Mouse (Mus musculus) embryonic stem cell, embryonic (primary cell): Measurements from ENCODE around the gene Fancc.
"Not testable (repeated sequence)": the region's sequence is repeated elsewhere in the genome, so short reads cannot be mapped to it uniquely, and the experiment has no call there.

Source experiments
- CTCF ChIA-PET, 4 experiments: fragments of 300-600 bp in 2 of 4; fragments of 350-600 bp in 2 of 4; sonication (Branson Sonifier 250); formaldehyde crosslinking; loops; one replicate each; lab custom pipeline; 2022; ENCODE audit warnings: inconsistent platforms in 2 of 4; lab: Charles Lee
- POLR2A ChIA-PET, 4 experiments: fragments of 300-600 bp in 2 of 4; fragments of 350-600 bp in 2 of 4; sonication (Branson Sonifier 250); formaldehyde crosslinking; loops; one replicate each; lab custom pipeline; 2022; ENCODE audit warnings: antibody characterized with exemption in 4 of 4, inconsistent platforms in 1 of 4; lab: Charles Lee

Gene Fancc

DNA sequence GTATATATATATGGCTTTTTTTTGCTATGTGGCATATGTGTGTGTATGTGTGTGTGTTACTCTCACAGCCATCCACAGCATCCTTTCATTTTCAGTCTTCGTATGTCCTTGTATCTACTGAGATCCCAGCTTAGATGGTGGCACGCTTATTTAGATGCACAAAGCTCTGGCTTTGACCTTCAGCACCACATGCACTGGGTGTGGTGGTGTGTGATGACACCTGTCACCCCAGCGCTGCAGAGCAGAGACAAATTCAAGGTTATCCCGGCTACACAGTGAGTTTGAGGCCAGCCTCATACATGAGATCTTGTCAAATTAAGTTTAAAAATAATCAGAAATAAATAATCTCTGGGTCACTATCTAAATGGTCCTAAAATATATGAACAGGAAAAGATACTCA lies 141.0 kb downstream of the Fancc start:
- ChIA-PET POLR2A (interaction anchor here in 3 of 4 experiments (0.6 to 1.9 kb wide), 7 partner anchors 8 to 1330 kb away, joined by 3 to 7 read pairs (median 4); no protein-coding TSS in a partner anchor), CTCF (interaction anchor here (0.6 to 2.9 kb wide), 27 partner anchors 8 to 572 kb away, joined by 3 to 23 read pairs (median 4); no protein-coding TSS in a partner anchor)

DNA sequence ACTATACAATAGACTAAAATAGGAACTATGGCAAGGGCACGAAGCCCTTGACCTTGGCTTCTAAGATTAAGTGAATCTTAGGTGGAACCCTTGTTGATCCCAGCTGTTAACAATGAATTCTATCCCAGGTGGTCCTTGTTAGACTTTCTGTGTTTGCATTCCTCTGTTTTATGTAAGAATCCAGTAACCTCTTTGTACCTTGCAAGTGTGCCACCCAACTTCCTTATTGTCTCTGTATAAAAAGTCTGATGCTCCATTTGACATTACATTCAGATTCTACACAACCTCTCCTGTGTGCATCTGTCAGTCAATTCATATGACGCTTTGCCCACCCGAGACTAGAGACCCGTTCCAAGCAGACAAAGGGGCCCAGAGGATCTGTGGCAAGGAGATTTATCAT lies 143.8 kb downstream of the Fancc start:
- POLR2A ChIA-PET, result interaction anchor here in 3 of 4 experiments (0.7 to 2.3 kb wide), 7 partner anchors 33 to 182 kb away, joined by 3 to 9 read pairs (median 4); no protein-coding TSS in a partner anchor
- CTCF ChIA-PET, result not testable (repeated sequence)

DNA sequence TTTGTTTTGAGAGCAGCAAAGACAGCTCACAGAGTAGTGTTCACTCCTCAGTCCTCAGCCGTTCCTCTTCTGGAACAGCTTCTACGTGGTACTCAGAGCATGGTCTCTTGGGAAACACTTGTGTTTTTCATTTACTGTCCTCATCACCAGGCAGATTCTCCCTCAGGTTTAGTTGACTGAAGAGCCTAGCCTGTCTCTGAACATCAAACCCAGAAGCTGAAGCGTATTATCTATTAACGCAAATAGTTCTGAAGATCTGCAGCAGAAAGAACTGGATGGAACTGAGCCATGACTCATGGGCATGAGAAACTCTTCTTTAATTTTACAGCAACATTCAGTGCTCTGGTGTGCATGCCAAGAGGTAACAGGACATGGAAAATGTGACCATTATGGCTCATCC lies 147.0 kb downstream of the Fancc start:
- POLR2A ChIA-PET, result no interaction called here
- CTCF ChIA-PET, result interaction anchor here in 2 of 4 experiments (0.6 to 1.4 kb wide), 2 partner anchors 18 to 178 kb away, joined by 3 read pairs; no protein-coding TSS in a partner anchor

DNA sequence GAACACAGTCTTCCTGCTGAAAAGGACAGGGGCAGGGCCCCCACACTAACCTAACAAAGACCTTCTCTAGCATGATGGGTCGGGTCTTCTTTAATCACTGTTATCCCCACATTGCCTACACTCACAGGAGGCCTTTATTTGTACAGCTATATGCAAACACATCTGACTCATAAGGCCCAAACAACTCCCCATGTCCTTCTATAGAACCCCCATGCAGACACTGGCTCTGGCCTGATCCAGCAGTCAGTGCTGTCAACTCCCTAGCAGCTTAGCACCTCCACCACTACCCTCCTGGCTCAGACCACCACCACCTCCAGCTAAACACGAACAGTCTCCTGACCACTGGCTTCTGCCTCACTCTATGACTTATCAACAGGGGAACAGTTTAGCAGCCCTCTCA lies 149.4 kb downstream of the Fancc start:
- ChIA-PET CTCF (interaction anchor here in 3 of 4 experiments (0.5 to 1.7 kb wide), 5 partner anchors 9 to 387 kb away, joined by 3 to 6 read pairs (median 5); no protein-coding TSS in a partner anchor), POLR2A (interaction anchor here in 2 of 4 experiments (0.7 to 1.4 kb wide), 4 partner anchors 9 to 12 kb away, joined by 3 to 4 read pairs (median 3); no protein-coding TSS in a partner anchor)

DNA sequence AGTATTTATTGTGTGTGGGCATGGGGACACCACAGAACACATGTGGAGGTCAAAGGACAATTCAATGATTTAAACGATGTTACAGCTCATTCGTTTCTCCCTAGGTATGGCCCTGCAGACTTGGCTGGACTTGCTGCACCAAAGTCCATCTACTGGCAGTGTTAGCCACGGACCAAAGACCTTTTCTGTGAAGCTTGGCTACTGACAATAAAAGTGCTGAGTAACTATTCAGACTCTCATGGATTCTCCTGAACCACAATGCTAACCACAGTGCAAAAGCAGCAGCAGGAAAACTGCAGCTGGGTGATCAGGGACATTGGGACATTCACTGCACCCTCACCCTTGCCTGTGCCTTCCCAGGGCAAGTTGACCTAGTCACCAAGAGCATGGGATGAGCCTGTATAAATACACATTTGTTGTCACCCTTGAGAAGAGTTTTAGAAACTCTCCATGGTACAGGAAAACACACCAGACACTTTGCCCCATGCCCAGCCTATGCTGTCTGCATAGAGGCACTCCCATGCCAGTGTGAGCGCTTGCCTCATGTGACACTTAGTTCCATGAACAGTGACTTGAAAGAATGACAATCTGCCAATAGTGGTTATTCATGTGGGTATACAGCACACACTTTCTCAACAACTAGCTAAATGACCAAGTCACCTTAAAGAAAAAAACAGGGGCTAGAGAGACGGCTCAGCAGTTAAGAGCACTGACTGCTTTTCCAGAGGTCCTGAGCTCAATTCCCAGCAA lies 151.4 kb downstream of the Fancc start:
- CTCF ChIA-PET, result interaction anchor here in 2 of 4 experiments (0.6 to 2.2 kb wide), 3 partner anchors 11 to 20 kb away, joined by 3 to 7 read pairs (median 3); no protein-coding TSS in a partner anchor
- POLR2A ChIA-PET, result interaction anchor here in 1 of 4 experiments (1.1 kb wide), 1 partner anchor 28 kb away, joined by 3 read pairs; no protein-coding TSS in a partner anchor

DNA sequence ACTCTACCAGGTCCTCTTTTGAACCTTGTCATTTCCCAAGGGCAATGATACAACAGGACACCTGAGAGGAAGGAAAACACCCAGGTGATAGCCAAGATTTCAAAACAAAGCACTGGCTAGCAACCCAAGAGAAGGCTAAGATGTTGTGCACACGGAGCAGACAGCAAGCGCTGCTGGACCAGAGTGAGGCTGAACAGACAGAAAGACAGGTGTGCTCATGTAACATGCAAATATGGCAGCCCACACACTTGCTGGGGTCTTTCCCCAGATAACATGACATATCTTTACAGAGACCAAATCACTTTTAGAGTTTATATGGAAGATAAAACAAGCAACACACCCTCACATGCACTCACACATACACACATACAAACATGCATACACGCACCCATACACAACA lies 152.6 kb downstream of the Fancc start:
- ChIA-PET POLR2A (no interaction called here), CTCF (no interaction called here)

DNA sequence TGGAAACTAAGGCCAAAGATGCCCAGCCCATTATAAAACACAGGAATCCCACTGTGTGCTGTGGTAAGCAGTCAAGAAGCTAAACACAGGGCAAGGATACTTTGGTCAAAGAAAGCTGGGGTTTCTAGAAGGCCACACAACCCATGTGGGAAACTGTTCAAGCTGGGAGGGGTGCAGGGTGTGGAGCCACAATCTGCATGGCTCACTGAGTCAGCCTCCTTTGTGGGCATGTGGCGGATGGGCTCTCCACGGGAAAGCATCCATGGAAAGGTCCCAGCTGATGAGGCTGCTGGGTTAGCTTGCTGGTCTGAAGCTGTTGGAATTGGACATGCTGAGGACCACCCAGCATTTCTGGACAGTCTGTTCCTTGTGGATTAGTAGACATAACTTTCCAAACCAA lies 154.3 kb downstream of the Fancc start:
- CTCF ChIA-PET, result interaction anchor here in 1 of 4 experiments (1.1 kb wide), 1 partner anchor 10 kb away, joined by 4 read pairs; no protein-coding TSS in a partner anchor
- POLR2A ChIA-PET, result interaction anchor here in 2 of 4 experiments (0.6 to 1.9 kb wide), 5 partner anchors 9 to 378 kb away, joined by 3 to 5 read pairs (median 3); partner anchors contain the start of gene 2010111I01Rik (in 1 of the 2)

DNA sequence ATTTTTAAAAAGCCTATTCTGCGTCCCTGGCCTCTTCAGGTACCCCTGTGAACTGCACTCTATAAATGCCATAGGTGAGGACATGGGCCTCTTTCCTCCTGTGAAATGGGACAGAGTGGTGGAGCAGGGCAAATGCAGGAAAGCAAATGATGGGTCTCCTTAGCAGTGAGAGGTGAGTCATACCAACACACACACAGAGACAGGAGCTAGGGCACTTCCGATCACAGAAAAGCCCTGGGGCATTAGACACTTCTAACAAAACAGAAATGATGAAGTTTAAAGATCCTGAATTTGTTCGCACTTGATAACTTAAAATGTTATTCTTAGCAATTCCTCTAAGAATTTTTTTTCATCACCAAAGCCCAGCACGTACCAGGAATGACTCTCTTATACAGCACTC lies 157.1 kb downstream of the Fancc start:
- CTCF ChIA-PET, result no interaction called here
- POLR2A ChIA-PET, result interaction anchor here in 1 of 4 experiments (0.5 kb wide), 1 partner anchor 208 kb away, joined by 5 read pairs; no protein-coding TSS in a partner anchor

DNA sequence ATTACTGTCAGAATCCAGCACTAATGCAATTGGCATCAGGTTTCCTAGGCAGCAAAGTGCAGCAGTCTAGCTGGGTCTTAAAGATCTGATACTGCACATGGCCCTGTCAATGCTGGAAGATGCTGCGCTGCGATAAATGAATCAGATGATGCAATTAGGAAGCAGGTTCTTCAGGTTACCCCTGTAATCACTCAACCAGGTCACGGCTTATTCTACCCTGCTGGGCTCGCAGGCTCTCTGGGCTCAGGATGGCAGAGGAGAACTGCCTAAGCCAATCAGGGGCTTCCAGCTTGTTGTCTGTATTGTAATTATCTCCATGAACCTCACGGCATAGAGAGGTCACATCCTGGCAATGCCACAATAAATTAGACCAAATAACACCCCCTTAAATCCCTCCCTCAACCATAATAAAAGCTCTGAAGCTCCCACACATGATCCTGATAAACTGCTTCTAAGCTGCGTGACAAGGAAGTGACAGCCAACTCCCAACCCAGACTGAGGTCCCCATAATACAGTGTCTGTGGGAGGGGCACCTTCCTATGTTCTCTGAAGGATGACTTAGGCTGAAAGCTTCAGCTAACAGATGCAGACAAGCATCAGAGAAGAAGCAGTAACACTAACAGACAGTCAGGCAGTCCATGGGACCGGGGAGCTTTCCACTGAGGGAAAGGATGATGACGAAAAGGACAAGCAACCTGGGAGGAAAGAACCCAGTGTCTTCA lies 159.7 kb downstream of the Fancc start:
- ChIA-PET CTCF (interaction anchor here in 1 of 4 experiments (0.9 to 2.2 kb wide), 2 partner anchors 97 to 411 kb away, joined by 3 to 18 read pairs; no protein-coding TSS in a partner anchor), POLR2A (interaction anchor here in 1 of 4 experiments (0.7 to 1.9 kb wide), 3 partner anchors 56 to 91 kb away, joined by 3 to 7 read pairs (median 3); no protein-coding TSS in a partner anchor)

DNA sequence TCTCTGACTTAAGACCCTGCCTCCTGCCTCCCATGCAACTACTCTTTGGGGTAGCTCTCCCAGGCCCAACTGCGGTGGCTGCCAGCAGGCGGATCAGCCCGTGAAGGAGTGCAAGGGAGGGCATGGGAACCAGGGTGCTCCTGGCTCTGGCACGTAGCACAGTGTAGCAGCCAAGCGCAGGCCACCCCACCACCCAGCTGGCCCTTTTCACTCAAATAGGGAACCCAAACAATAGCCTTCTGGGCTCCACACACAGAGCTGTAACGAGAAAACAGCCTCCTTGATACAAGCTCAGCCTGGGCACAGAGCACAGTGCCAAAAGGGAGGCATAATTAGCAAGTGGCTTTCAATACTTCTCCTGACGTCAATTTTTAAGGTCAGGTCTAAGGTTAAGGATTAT lies 160.7 kb downstream of the Fancc start:
- POLR2A ChIA-PET, result interaction anchor here in 3 of 4 experiments (0.6 to 1.9 kb wide), 8 partner anchors 11 to 671 kb away, joined by 3 to 7 read pairs (median 3); no protein-coding TSS in a partner anchor

DNA sequence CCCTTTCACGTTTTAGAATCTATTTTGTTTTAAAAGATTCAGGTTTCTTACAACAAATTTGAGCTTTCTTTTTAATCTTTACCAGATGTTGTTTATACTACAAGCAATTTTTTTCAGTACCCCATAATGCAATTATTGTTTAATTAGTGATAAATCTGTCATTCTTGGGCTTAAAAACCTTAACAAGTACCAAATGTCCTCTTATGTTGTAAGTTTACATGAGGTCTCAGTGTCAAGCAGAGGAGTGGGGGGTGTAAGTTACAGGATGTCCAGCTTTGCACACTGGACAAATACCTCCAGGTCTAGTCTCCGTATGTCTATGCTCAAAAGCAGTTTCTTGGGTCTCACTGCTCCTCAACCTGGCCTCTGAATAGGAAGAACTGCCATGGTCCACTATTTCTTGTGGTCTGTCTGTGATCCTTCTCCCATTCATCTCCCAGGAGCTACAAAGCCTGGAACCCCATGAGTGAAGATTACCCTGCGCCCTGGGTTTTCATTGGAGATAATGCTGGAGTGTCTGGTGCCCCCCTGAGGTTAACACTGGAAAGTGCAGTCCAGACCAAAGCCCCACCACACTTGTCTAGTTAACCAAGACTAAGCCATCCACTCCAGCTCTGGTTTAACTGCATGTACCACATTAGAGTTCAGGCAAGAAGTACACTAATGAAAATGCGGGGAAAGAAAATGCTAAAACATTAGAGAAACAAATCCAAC lies 161.5 kb downstream of the Fancc start:
- CTCF ChIA-PET, result interaction anchor here (0.6 to 2.2 kb wide), 37 partner anchors 12 to 880 kb away, joined by 3 to 18 read pairs (median 3); no protein-coding TSS in a partner anchor
- POLR2A ChIA-PET, result interaction anchor here in 3 of 4 experiments (0.6 to 1.9 kb wide), 8 partner anchors 12 to 303 kb away, joined by 3 to 7 read pairs (median 3); no protein-coding TSS in a partner anchor

More for the DNA sequence above, 160.7 kb downstream of the Fancc start:
- CTCF ChIA-PET, result interaction anchor here (0.5 to 2.2 kb wide), 32 partner anchors 11 to 701 kb away, joined by 3 to 18 read pairs (median 3); no protein-coding TSS in a partner anchor

DNA sequence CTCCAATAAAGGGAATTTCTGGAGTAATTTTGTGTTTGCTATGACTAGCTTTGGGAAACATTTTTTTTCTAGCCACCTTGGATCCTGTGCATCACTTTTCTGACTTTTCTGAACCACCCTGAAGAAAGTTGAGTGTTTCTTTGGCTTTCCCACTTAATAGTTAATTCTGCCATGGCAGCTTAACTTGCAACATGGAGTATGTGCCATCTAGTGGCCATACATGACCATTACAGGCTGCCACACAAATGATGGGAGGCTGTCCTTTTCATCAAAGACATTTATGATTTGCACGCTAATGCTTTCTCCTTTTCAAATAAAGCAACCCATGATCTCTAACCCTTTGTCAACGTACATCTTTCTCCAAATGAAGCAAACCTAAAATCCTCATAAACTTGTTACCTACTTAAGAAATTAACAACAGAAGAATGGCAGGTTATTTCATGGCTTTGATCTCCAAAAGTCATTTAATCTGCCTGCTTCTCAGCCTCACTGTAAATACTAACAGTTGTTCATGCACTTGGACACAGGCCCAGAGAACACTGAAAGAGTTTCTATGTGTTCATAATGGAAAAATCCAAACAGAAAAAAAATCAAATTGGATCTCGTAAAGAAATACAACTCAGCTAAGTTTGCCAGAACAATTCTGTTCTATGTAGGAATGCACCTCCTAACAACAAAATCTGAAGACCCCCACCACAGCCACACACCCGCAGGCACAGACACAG lies 164.3 kb downstream of the Fancc start:
- POLR2A ChIA-PET, result interaction anchor here in 1 of 4 experiments (0.5 kb wide), 1 partner anchor 893 kb away, joined by 4 read pairs; no protein-coding TSS in a partner anchor

DNA sequence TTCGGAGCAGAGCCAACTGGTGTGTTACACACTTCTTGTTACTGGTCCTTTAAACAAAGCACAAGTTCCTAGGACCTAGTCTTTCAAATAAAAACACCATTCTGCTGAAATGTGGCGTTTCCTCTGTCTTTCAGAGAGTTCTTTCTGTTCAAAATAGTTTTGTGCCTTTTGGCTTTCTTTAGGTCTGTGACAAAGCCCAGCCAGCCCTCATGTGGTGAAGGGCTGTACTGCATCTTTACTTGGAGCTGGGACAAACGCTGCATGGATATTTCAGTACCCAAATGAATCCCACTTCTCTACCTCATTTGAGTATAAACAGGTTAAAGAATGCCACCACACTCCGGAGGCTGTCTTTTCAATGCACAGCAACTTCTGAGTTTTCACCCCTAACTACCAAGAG lies 165.7 kb downstream of the Fancc start:
- POLR2A ChIA-PET, result interaction anchor here (0.6 to 1.5 kb wide), 5 partner anchors 37 to 100 kb away, joined by 3 to 4 read pairs (median 3); no protein-coding TSS in a partner anchor
- CTCF ChIA-PET, result interaction anchor here (0.5 to 3.8 kb wide), 34 partner anchors 8 to 446 kb away, joined by 3 to 25 read pairs (median 4); no protein-coding TSS in a partner anchor

More for the DNA sequence above, 164.3 kb downstream of the Fancc start:
- CTCF ChIA-PET, result interaction anchor here (0.5 to 3.8 kb wide), 32 partner anchors 9 to 430 kb away, joined by 3 to 25 read pairs (median 3); no protein-coding TSS in a partner anchor

DNA sequence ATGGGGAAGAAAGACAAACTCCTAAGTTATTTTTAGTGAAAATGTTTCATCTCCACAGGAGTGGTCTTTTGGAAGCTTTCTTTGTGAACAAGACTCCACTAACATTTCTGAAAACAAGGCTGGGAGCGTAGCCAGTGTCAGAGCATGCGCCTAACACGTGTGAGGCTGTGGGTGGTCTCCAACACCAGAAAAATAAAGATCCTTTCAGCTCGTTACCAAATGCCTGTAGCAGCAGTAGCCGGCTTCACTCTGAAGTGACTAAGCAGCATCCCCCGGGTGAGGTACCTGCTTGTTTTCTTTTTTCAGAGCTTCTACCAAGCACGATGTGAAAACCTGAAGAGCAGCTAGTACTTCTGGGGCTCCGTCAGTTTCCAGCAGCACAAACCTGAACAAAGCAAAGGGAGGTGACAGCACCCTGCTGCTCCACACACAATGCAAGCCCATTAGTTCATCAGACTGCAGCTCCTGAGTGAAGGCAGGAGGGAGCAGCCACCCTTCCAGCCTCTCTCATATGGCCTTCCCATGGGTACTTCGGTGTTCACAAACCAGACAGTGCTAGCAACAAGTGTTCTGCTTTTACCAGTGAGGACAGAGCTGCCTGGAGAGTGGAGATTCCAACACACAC lies 166.7 kb downstream of the Fancc start:
- ChIA-PET POLR2A (interaction anchor here (0.5 to 1.7 kb wide), 24 partner anchors 12 to 824 kb away, joined by 3 to 8 read pairs (median 3); no protein-coding TSS in a partner anchor), CTCF (interaction anchor here (0.5 to 3.8 kb wide), 21 partner anchors 8 to 567 kb away, joined by 3 to 25 read pairs (median 4); no protein-coding TSS in a partner anchor)

DNA sequence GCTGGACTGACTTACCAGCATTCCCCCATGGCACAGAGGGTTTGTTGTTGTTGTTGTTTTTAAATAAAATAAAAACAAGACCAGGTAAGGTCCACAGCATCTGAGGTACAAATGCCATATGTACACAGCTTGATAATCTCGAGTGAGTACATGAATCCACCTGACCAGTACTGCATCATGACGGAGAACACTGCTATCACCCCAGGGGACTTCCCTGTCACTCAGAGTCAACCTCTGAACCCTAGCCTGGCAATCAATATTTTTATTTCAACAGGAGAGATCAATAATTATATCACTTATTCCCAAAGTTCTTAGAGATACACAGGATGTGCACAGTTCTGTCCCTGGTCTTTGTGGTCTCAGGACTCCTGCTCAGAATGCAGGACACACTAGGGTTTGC lies 171.1 kb downstream of the Fancc start:
- ChIA-PET POLR2A (interaction anchor here in 1 of 4 experiments (1.1 kb wide), 1 partner anchor 9 kb away, joined by 3 read pairs; no protein-coding TSS in a partner anchor), CTCF (no interaction called here)
